Mouse (Mus musculus) liver, adult 2 months (tissue): ENCODE data around the gene Ncam1.

Source experiments
- CTCF ChIP-seq: fragments of 200-500 bp; IDR thresholded peaks from 2 replicates; pipeline ENCODE4 v1.5.1; 2011; ENCODE audit warnings: low read depth, low read length, control low read depth
- POLR2A ChIP-seq: fragments of 200-500 bp; IDR thresholded peaks from 2 replicates; pipeline ENCODE4 v1.6.1; 2011; ENCODE audit warnings: low read length, control low read depth; ENCODE audit not compliant: insufficient read depth; ENCODE audit errors: extremely low read depth

GRCm38 (mm10) chr9:49590261-49590660, 208.5 kb downstream of the Ncam1 start:
- TF ChIP-seq CTCF = no peak
- no peak for TF ChIP-seq POLR2A
